Mouse (Mus musculus) thymus, adult 18-20 months (tissue): ENCODE data around the gene Nudt21.

ENCODE experiments used
- DNase-seq, 2 experiments: peaks; one replicate each; pipeline ENCODE4 v3.0.0; 2022; ENCODE audit warnings: mixed read lengths in 2 of 2

Nudt21 gene

GRCm38 (mm10) chr8:94036944-94037524 lies at the start of gene Nudt21, which contains the start of gene Ogfod1:
Gene Nudt21 (minus strand): TSS chr8:94037031.
Gene Ogfod1 (plus strand): TSS chr8:94037198.
- peak; percentile 87 to 93 for DNase-seq

- DNase-seq = no peak
Measured at GRCm38 (mm10) chr8:94076461-94077192, 39.8 kb upstream of the Nudt21 start.

- DNase-seq = no peak
Measured at GRCm38 (mm10) chr8:94068793-94069192, 32.0 kb upstream of the Nudt21 start.

GRCm38 (mm10) chr8:94066121-94066863 lies 29.5 kb upstream of the Nudt21 start:
- DNase-seq = no peak

GRCm38 (mm10) chr8:94057157-94057854 lies 20.5 kb upstream of the Nudt21 start:
- no peak for DNase-seq

- DNase-seq = no peak
Measured at GRCm38 (mm10) chr8:94052696-94053095, 15.9 kb upstream of the Nudt21 start.

- DNase-seq = no peak
Measured at GRCm38 (mm10) chr8:94047845-94048244, 11.0 kb upstream of the Nudt21 start.

GRCm38 (mm10) chr8:94037806-94038205 lies 975 bp upstream of the Nudt21 start:
- no peak for DNase-seq

- peak; percentile 47 to 61 for DNase-seq
Measured at GRCm38 (mm10) chr8:94036541-94036940, 290 bp downstream of the Nudt21 start.

- DNase-seq = no peak
Measured at GRCm38 (mm10) chr8:94035200-94035599, 1.6 kb downstream of the Nudt21 start.

GRCm38 (mm10) chr8:94033601-94034000 lies 3.2 kb downstream of the Nudt21 start:
- no peak for DNase-seq

- no peak for DNase-seq
Measured at GRCm38 (mm10) chr8:94029701-94030100, 7.1 kb downstream of the Nudt21 start.

GRCm38 (mm10) chr8:94023916-94024315 lies 12.9 kb downstream of the Nudt21 start:
- no peak for DNase-seq

GRCm38 (mm10) chr8:94013026-94013612 lies 23.7 kb downstream of the Nudt21 start:
- no peak for DNase-seq

- peak; percentile 43 to 48 for DNase-seq
Measured at GRCm38 (mm10) chr8:94012013-94012951, 24.5 kb downstream of the Nudt21 start, which contains the start of gene Amfr. Gene Amfr (minus strand): TSS chr8:94012842.

- DNase-seq = peak in 1 of 2 experiments; percentile 35
Measured at GRCm38 (mm10) chr8:94011076-94012012, 25.5 kb downstream of the Nudt21 start.

- no peak for DNase-seq
Measured at GRCm38 (mm10) chr8:94010101-94010705, 26.6 kb downstream of the Nudt21 start.

GRCm38 (mm10) chr8:94009243-94009845 lies 27.5 kb downstream of the Nudt21 start:
- DNase-seq = no peak

GRCm38 (mm10) chr8:94004139-94004538 lies 32.7 kb downstream of the Nudt21 start:
- no peak for DNase-seq
